Comparison of ENCODE assay signal across 17 mouse cellular contexts in genomic region chr1:34107076-34107475, GRCm38 (mm10).
DNase-seq lines count a peak whose midpoint lies in the region; ATAC-seq lines count a peak whose summit lies in the region.
"Had no signal": no experiment of that assay in that cellular context is flagged by ENCODE, and none has a peak within 500 bp of the region (broad histone marks: within the 10 kb centered on the region; RNA-seq: fewer than 3 reads in every experiment).

No protein-coding gene starts in this region.

- ATAC-seq in forebrain, embryonic 15.5 days (replicated peaks): no peak
- ATAC-seq in heart, embryonic 15.5 days (replicated peaks; ENCODE audit: insufficient number of reproducible peaks, insufficient read depth, low FRiP score, low read depth): no peak
- ATAC-seq in neural tube, embryonic 13.5 days (ENCODE audit: low read depth): no peak
- ATAC-seq in neural tube, embryonic 14.5 days (ENCODE audit: low read depth): no peak
- ATAC-seq: intestine, postnatal 0 days; liver, embryonic 12.5 days; Patski had no signal

- peak overlapping the region; percentile 77 for H3K27ac ChIP-seq in forebrain, embryonic 10.5 days
- H3K27ac ChIP-seq in forebrain, embryonic 15.5 days (replicated peaks): no peak overlapping the region
- H3K27ac ChIP-seq in heart, embryonic 15.5 days: peak overlapping the region; percentile 44
- H3K27ac ChIP-seq in neural tube, embryonic 13.5 days (replicated peaks): 0 out of 2 replicates have a peak overlapping the region, but pooled peaks have one; percentile 1
- 0 out of 2 replicates have a peak overlapping the region, but pooled peaks have one; percentile 22 for H3K27ac ChIP-seq in neural tube, embryonic 14.5 days (ENCODE audit: low read depth, low read length)
- H3K27ac ChIP-seq: liver, embryonic 12.5 days; lung, embryonic 15.5 days had no signal

- 28% methylated on average over 8 of the region's 8 CpGs for WGBS in forebrain, embryonic 10.5 days
- 30% methylated on average over 8 of the region's 8 CpGs for WGBS in forebrain, embryonic 15.5 days
- WGBS in heart, embryonic 15.5 days: 48% methylated on average over 8 of the region's 8 CpGs
- 18% methylated on average over 8 of the region's 8 CpGs for WGBS in neural tube, embryonic 13.5 days
- 17% methylated on average over 8 of the region's 8 CpGs for WGBS in neural tube, embryonic 14.5 days

- no peak overlapping the region for H3K9ac ChIP-seq in forebrain, embryonic 15.5 days (replicated peaks)
- H3K9ac ChIP-seq in heart, embryonic 15.5 days: no peak overlapping the region
- H3K9ac ChIP-seq in neural tube, embryonic 13.5 days: no peak overlapping the region
- no peak overlapping the region for H3K9ac ChIP-seq in neural tube, embryonic 14.5 days (replicated peaks; ENCODE audit: low read depth, low read length)
- H3K9ac ChIP-seq: liver, embryonic 12.5 days; lung, embryonic 15.5 days had no signal

- no peaks in the 10 kb centered on the region for H3K9me3 ChIP-seq in forebrain, embryonic 10.5 days
- H3K9me3 ChIP-seq in forebrain, embryonic 15.5 days: no peaks in the 10 kb centered on the region
- 0 out of 2 replicates have a peak, but pooled peaks cover 2% of the 10 kb centered on the region for H3K9me3 ChIP-seq in heart, embryonic 15.5 days (replicated peaks)
- no peaks in the 10 kb centered on the region for H3K9me3 ChIP-seq in neural tube, embryonic 13.5 days
- H3K9me3 ChIP-seq in neural tube, embryonic 14.5 days (ENCODE audit: control insufficient read depth, low read length): no peaks in the 10 kb centered on the region
- H3K9me3 ChIP-seq: liver, embryonic 12.5 days; lung, embryonic 15.5 days had no signal

- H3K4me2 ChIP-seq in forebrain, embryonic 15.5 days (replicated peaks): no peak overlapping the region
- H3K4me2 ChIP-seq in heart, embryonic 15.5 days: peak overlapping the region; percentile 22
- H3K4me2 ChIP-seq in neural tube, embryonic 13.5 days: peak overlapping the region; percentile 0; the same call in 1 of the 2 replicates
- no peak overlapping the region for H3K4me2 ChIP-seq in neural tube, embryonic 14.5 days (ENCODE audit: low read depth, low read length)
- H3K4me2 ChIP-seq: liver, embryonic 12.5 days; lung, embryonic 15.5 days had no signal

- H3K36me3 ChIP-seq in forebrain, embryonic 10.5 days (replicated peaks): no peaks in the 10 kb centered on the region
- no peaks in the 10 kb centered on the region for H3K36me3 ChIP-seq in forebrain, embryonic 15.5 days
- H3K36me3 ChIP-seq in heart, embryonic 15.5 days: no peaks in the 10 kb centered on the region
- no peaks in the 10 kb centered on the region for H3K36me3 ChIP-seq in neural tube, embryonic 13.5 days
- H3K36me3 ChIP-seq in neural tube, embryonic 14.5 days (ENCODE audit: control insufficient read depth, insufficient read depth, low read length): no peaks in the 10 kb centered on the region
- H3K36me3 ChIP-seq: liver, embryonic 12.5 days; lung, embryonic 15.5 days had no signal

- H3K4me3 ChIP-seq in forebrain, embryonic 10.5 days: peak overlapping the region; percentile 16; the same call in 1 of the 2 replicates
- no peak overlapping the region for H3K4me3 ChIP-seq in forebrain, embryonic 15.5 days
- no peak overlapping the region for H3K4me3 ChIP-seq in heart, embryonic 15.5 days
- no peak overlapping the region for H3K4me3 ChIP-seq in neural tube, embryonic 13.5 days
- no peak overlapping the region for H3K4me3 ChIP-seq in neural tube, embryonic 14.5 days (ENCODE audit: low read depth, low read length)
- H3K4me3 ChIP-seq: liver, embryonic 12.5 days; lung, embryonic 15.5 days had no signal

- H3K4me1 ChIP-seq in forebrain, embryonic 10.5 days: peaks cover 54% of the 10 kb centered on the region
- peaks cover 23% of the 10 kb centered on the region for H3K4me1 ChIP-seq in forebrain, embryonic 15.5 days
- H3K4me1 ChIP-seq in heart, embryonic 15.5 days (replicated peaks): peaks cover 49% of the 10 kb centered on the region
- H3K4me1 ChIP-seq in neural tube, embryonic 13.5 days (replicated peaks): peaks cover 41% of the 10 kb centered on the region
- H3K4me1 ChIP-seq in neural tube, embryonic 14.5 days (ENCODE audit: control insufficient read depth, insufficient read depth, low read length): peaks cover 23% of the 10 kb centered on the region

- H3K27me3 ChIP-seq in forebrain, embryonic 10.5 days (ENCODE audit: poor library complexity, severe bottlenecking): no peaks in the 10 kb centered on the region
- no peaks in the 10 kb centered on the region for H3K27me3 ChIP-seq in forebrain, embryonic 15.5 days
- no peaks in the 10 kb centered on the region for H3K27me3 ChIP-seq in heart, embryonic 15.5 days
- no peaks in the 10 kb centered on the region for H3K27me3 ChIP-seq in neural tube, embryonic 13.5 days
- H3K27me3 ChIP-seq in neural tube, embryonic 14.5 days (ENCODE audit: control insufficient read depth, insufficient read depth, low read length): no peaks in the 10 kb centered on the region
- H3K27me3 ChIP-seq: liver, embryonic 12.5 days; lung, embryonic 15.5 days; Patski had no signal

- no peak for DNase-seq in forebrain, embryonic 10.5 days (ENCODE audit: extremely low spot score, low spot score)
- no peak for DNase-seq in heart, postnatal 14 days
- DNase-seq in neural tube, embryonic 10.5 days (ENCODE audit: extremely low spot score, low spot score): no peak
- DNase-seq in gastrocnemius, postnatal 25 days: no peak
- DNase-seq: cerebellum, adult 11 months; cerebellum, postnatal 25 days; kidney, postnatal 14 days; layer of hippocampus, adult 9-11 months; thymus, postnatal 4 days had no signal

- intact Hi-C loops in heart, postnatal 14 days (cut with DNase I): no loop called here

Comparison
In these comparisons a context has a peak if more than half of its experiments do, and no peak if none do; other contexts are left out.
1. H3K4me2 ChIP-seq: peak in heart, embryonic 15.5 days (single experiment) and neural tube, embryonic 13.5 days (single experiment); none in forebrain, embryonic 15.5 days (single experiment) and neural tube, embryonic 14.5 days (single experiment).